Mouse (Mus musculus) liver, embryonic 14.5 days (tissue): ENCODE measurements around the gene Ccdc124. TPM values are rescaled to one million over a fixed set of nuclear protein-coding genes. Genes with fewer than 3 reads are reported as not detected.

Experiments used
- ATAC-seq: fragments of 200-750 bp; cut with Nextera tagmentation; 2 replicates; pipeline ENCODE4 v1.8.0; 2017; ENCODE audit warnings: moderate number of reproducible peaks, mild to moderate bottlenecking, moderate library complexity; ENCODE audit not compliant: insufficient read depth
- DNase-seq, 3 experiments: peaks; one replicate each; pipeline ENCODE4 v3.0.0-alpha.2; 2012 to 2013; ENCODE audit warnings: low read depth in 3 of 3, low spot score in 3 of 3
- H3K27ac ChIP-seq: fragments of 300-500 bp; sonication (generic); 2 replicates; pipeline ENCODE4 v1.5.1; 2014; ENCODE audit warnings: moderate library complexity, mild to moderate bottlenecking, control low read depth, inconsistent platforms
- H3K27me3 ChIP-seq: fragments of 300-500 bp; sonication (generic); 2 replicates; pipeline ENCODE4 v1.6.1; 2014; ENCODE audit warnings: mild to moderate bottlenecking, low read length, moderate library complexity; ENCODE audit not compliant: control insufficient read depth, insufficient read depth
- H3K36me3 ChIP-seq: fragments of 300-500 bp; sonication (generic); replicated peaks from 2 replicates; pipeline ENCODE4 v1.6.1; 2014; ENCODE audit warnings: low read depth; ENCODE audit not compliant: control insufficient read depth, insufficient read depth
- H3K4me1 ChIP-seq, 2 experiments: fragments of 200-500 bp in 1 of 2; fragments of 300-500 bp in 1 of 2; sonication (generic) in 1 of 2; replicated peaks; 2 replicates each; pipeline ENCODE4 v1.6.1; 2012 to 2014; ENCODE audit warnings: antibody characterized with exemption in 1 of 2, inconsistent platforms in 1 of 2, low read length in 1 of 2; ENCODE audit not compliant: control insufficient read depth in 2 of 2, insufficient read depth in 2 of 2
- H3K4me2 ChIP-seq: fragments of 300-500 bp; sonication (generic); 2 replicates; pipeline ENCODE4 v1.6.1; 2014; ENCODE audit warnings: low read depth, mild to moderate bottlenecking, control low read depth, moderate library complexity
- H3K4me3 ChIP-seq, 2 experiments: fragments of 200-500 bp in 1 of 2; fragments of 300-500 bp in 1 of 2; sonication (generic) in 1 of 2; 2 replicates each; pipeline ENCODE4 v1.5.1; 2012 to 2014; ENCODE audit warnings: low read depth in 2 of 2, low read length in 2 of 2, mild to moderate bottlenecking in 2 of 2, control low read depth in 1 of 2, inconsistent platforms in 1 of 2, moderate library complexity in 1 of 2; ENCODE audit not compliant: insufficient read depth in 1 of 2
- H3K9ac ChIP-seq: fragments of 300-500 bp; sonication (generic); replicated peaks from 2 replicates; pipeline ENCODE4 v1.6.1; 2014; ENCODE audit warnings: mild to moderate bottlenecking, control low read depth, moderate library complexity
- H3K9me3 ChIP-seq: fragments of 300-500 bp; sonication (generic); 2 replicates; pipeline ENCODE4 v1.6.1; 2016; ENCODE audit warnings: low read length, mixed read lengths; ENCODE audit not compliant: control insufficient read depth
- CTCF ChIP-seq: IDR thresholded peaks from 2 replicates; pipeline ENCODE4 v1.5.1; 2016; ENCODE audit warnings: antibody characterized with exemption, low read depth, control low read depth
- EP300 ChIP-seq: IDR thresholded peaks from 2 replicates; pipeline ENCODE4 v1.6.1; 2016; ENCODE audit warnings: antibody characterized with exemption, low read depth
- WGBS: fragments of 180-500 bp; shearing (Covaris S2); extraction: QIAGEN DNeasy Blood & Tissue Kit; methylation state at CpG from one replicate; pipeline ENCODE4 v1.1.7; 2014; ENCODE audit not compliant: insufficient replicate concordance; 5-methylcytosine and 5-hydroxymethylcytosine counted together
- polyA plus RNA-seq, 2 experiments: library from polyadenylated mRNA; depleted of rRNA in 1 of 2; stranded (reverse) in 1 of 2; unstranded in 1 of 2; fragments of >200 nt; fragmentation: Nextera tagmentation in 1 of 2; extraction: Ambion mirVana in 1 of 2; gene quantifications; 2 replicates each; pipeline versions ENCODE4 v1.2.1 to v1.2.3; 2012 to 2014

Gene Ccdc124
- polyA plus RNA-seq, 2 experiments: 34.3 to 54.1 TPM

- peaks cover 22% of the 10 kb centered on the region for H3K36me3 ChIP-seq
- peak overlapping the region; percentile 2 to 27; a peak in 3 of 4 replicates for H3K4me3 ChIP-seq
- peaks cover 34 to 53% of the 10 kb centered on the region in 2 experiments for H3K4me1 ChIP-seq
- no peaks in the 10 kb centered on the region for H3K9me3 ChIP-seq
- H3K27me3 ChIP-seq: no peaks in the 10 kb centered on the region
- H3K9ac ChIP-seq: peak overlapping the region; percentile 32
- 89% methylated on average over 12 of the region's 12 CpGs for WGBS
- H3K27ac ChIP-seq: peak overlapping the region; percentile 81
- peak overlapping the region; percentile 83 for H3K4me2 ChIP-seq
- ATAC-seq: no peak
- DNase-seq: no peak
- TF ChIP-seq EP300: no peak
Observed at GRCm38 (mm10) chr8:70836666-70837065, 37.1 kb downstream of the Ccdc124 start.

- Histone ChIP-seq H3K9ac (no peak overlapping the region), H3K9me3 (no peaks in the 10 kb centered on the region), H3K27ac (no peak overlapping the region), H3K4me3 (no peak overlapping the region), H3K36me3 (peaks cover 22% of the 10 kb centered on the region), H3K27me3 (no peaks in the 10 kb centered on the region), H3K4me1 (peaks cover 23 to 38% of the 10 kb centered on the region in 2 experiments), H3K4me2 (no peak overlapping the region)
- WGBS: 93% methylated on average over 3 of the region's 3 CpGs
- no peak for DNase-seq
- ATAC-seq: no peak
- no peak for TF ChIP-seq EP300
- TF ChIP-seq CTCF: no peak
Observed at GRCm38 (mm10) chr8:70834071-70834470, 39.7 kb downstream of the Ccdc124 start.

GRCm38 (mm10) chr8:70833520-70833919, 40.2 kb downstream of the Ccdc124 start:
- no peak for TF ChIP-seq EP300
- TF ChIP-seq CTCF: no peak
- Histone ChIP-seq H3K4me3 (no peak overlapping the region), H3K4me2 (no peak overlapping the region), H3K27me3 (no peaks in the 10 kb centered on the region), H3K27ac (no peak overlapping the region; the same call in 1 of the 2 replicates), H3K4me1 (peaks cover 23 to 38% of the 10 kb centered on the region in 2 experiments), H3K9ac (no peak overlapping the region), H3K36me3 (peaks cover 22% of the 10 kb centered on the region), H3K9me3 (no peaks in the 10 kb centered on the region)
- no peak for ATAC-seq
- DNase-seq: no peak
- 60% methylated on average over 15 of the region's 15 CpGs for WGBS

- Histone ChIP-seq H3K27me3 (no peaks in the 10 kb centered on the region), H3K4me3 (no peak overlapping the region), H3K4me2 (no peak overlapping the region), H3K27ac (no peak overlapping the region), H3K9ac (no peak overlapping the region), H3K9me3 (no peaks in the 10 kb centered on the region), H3K36me3 (peaks cover 22% of the 10 kb centered on the region), H3K4me1 (peaks cover 23 to 36% of the 10 kb centered on the region in 2 experiments)
- WGBS: 36% methylated on average over 9 of the region's 9 CpGs
- TF ChIP-seq CTCF (no peak), EP300 (no peak)
- DNase-seq (no peak), ATAC-seq (no peak)
Observed at GRCm38 (mm10) chr8:70833018-70833482, 40.7 kb downstream of the Ccdc124 start.

GRCm38 (mm10) chr8:70832371-70832770, 41.4 kb downstream of the Ccdc124 start:
- Histone ChIP-seq H3K27ac (no peak overlapping the region), H3K4me1 (peaks cover 23 to 35% of the 10 kb centered on the region in 2 experiments)
- 72% methylated on average over 11 of the region's 11 CpGs for WGBS

More at GRCm38 (mm10) chr8:70832371-70832770, 41.4 kb downstream of the Ccdc124 start:
- Histone ChIP-seq H3K4me3 (no peak overlapping the region), H3K27me3 (no peaks in the 10 kb centered on the region), H3K9me3 (no peaks in the 10 kb centered on the region), H3K4me2 (no peak overlapping the region), H3K36me3 (peaks cover 22% of the 10 kb centered on the region), H3K9ac (no peak overlapping the region)
- ATAC-seq (no peak), DNase-seq (no peak)
- no peak for TF ChIP-seq CTCF
- no peak for TF ChIP-seq EP300
